Mouse (Mus musculus) ovary, postnatal 36 days (tissue): Measurements from ENCODE around the gene Eci3.
"Not testable (repeated sequence)": the region's sequence is repeated elsewhere in the genome, so short reads cannot be mapped to it uniquely, and the experiment has no call there.

Experiments used
- DNase-seq: peaks from one replicate; pipeline ENCODE4 v3.0.0; 2022; ENCODE audit warnings: low spot score, mixed read lengths

The Eci3 gene

GRCm38 (mm10) chr13:34963511-34964397 lies at the start of gene Eci3:
Gene Eci3 (minus strand): TSS chr13:34963810.
- DNase-seq, result peak; percentile 60

GRCm38 (mm10) chr13:34995925-34996324 lies 32.3 kb upstream of the Eci3 start:
- DNase-seq, result no peak

- peak; percentile 96 for DNase-seq
These were observed 30.6 kb upstream of the Eci3 start for GRCm38 (mm10) chr13:34993983-34994811.

- DNase-seq, result no peak
These were observed 30.0 kb upstream of the Eci3 start for GRCm38 (mm10) chr13:34993595-34993982.

- DNase-seq, result no peak
These were observed 29.5 kb upstream of the Eci3 start for GRCm38 (mm10) chr13:34993085-34993484.

- no peak for DNase-seq
These were observed 28.1 kb upstream of the Eci3 start for GRCm38 (mm10) chr13:34991581-34992273.

GRCm38 (mm10) chr13:34983479-34983878 lies 19.9 kb upstream of the Eci3 start:
- not testable (repeated sequence) for DNase-seq

- not testable (repeated sequence) for DNase-seq
These were observed 15.0 kb upstream of the Eci3 start for GRCm38 (mm10) chr13:34978635-34979034.

- DNase-seq, result no peak
These were observed 13.8 kb upstream of the Eci3 start for GRCm38 (mm10) chr13:34977410-34977809.

GRCm38 (mm10) chr13:34976116-34976515 lies 12.5 kb upstream of the Eci3 start:
- no peak for DNase-seq

GRCm38 (mm10) chr13:34973770-34974169 lies 10.2 kb upstream of the Eci3 start:
- no peak for DNase-seq

- no peak for DNase-seq
These were observed 9.5 kb upstream of the Eci3 start for GRCm38 (mm10) chr13:34973149-34973548.

GRCm38 (mm10) chr13:34972456-34972855 lies 8.8 kb upstream of the Eci3 start:
- DNase-seq, result not testable (repeated sequence)

GRCm38 (mm10) chr13:34965647-34966046 lies 2.0 kb upstream of the Eci3 start:
- not testable (repeated sequence) for DNase-seq

- no peak for DNase-seq
These were observed 1.3 kb upstream of the Eci3 start for GRCm38 (mm10) chr13:34964866-34965265.

GRCm38 (mm10) chr13:34964419-34964818 lies 809 bp upstream of the Eci3 start:
- no peak for DNase-seq

- no peak for DNase-seq
These were observed 2.4 kb downstream of the Eci3 start for GRCm38 (mm10) chr13:34960996-34961770.

GRCm38 (mm10) chr13:34958158-34958557 lies 5.5 kb downstream of the Eci3 start:
- not testable (repeated sequence) for DNase-seq

- no peak for DNase-seq
These were observed 6.7 kb downstream of the Eci3 start for GRCm38 (mm10) chr13:34956901-34957300.

GRCm38 (mm10) chr13:34951437-34951836 lies 12.2 kb downstream of the Eci3 start:
- DNase-seq, result not testable (repeated sequence)

- no peak for DNase-seq
These were observed 21.2 kb downstream of the Eci3 start for GRCm38 (mm10) chr13:34942370-34942769.
